Mouse (Mus musculus) kidney, adult 8-10 months (tissue): ENCODE data around the gene Ppp4c.
A peak's percentile ranks its signal among the peaks of the same experiment; 100 is the strongest.
"Not testable (repeated sequence)": the region's sequence is repeated elsewhere in the genome, so short reads cannot be mapped to it uniquely, and the experiment has no call there.

Source experiments
- DNase-seq, 2 experiments: peaks; one replicate each; pipeline ENCODE4 v3.0.0; 2022

The Ppp4c gene

DNA sequence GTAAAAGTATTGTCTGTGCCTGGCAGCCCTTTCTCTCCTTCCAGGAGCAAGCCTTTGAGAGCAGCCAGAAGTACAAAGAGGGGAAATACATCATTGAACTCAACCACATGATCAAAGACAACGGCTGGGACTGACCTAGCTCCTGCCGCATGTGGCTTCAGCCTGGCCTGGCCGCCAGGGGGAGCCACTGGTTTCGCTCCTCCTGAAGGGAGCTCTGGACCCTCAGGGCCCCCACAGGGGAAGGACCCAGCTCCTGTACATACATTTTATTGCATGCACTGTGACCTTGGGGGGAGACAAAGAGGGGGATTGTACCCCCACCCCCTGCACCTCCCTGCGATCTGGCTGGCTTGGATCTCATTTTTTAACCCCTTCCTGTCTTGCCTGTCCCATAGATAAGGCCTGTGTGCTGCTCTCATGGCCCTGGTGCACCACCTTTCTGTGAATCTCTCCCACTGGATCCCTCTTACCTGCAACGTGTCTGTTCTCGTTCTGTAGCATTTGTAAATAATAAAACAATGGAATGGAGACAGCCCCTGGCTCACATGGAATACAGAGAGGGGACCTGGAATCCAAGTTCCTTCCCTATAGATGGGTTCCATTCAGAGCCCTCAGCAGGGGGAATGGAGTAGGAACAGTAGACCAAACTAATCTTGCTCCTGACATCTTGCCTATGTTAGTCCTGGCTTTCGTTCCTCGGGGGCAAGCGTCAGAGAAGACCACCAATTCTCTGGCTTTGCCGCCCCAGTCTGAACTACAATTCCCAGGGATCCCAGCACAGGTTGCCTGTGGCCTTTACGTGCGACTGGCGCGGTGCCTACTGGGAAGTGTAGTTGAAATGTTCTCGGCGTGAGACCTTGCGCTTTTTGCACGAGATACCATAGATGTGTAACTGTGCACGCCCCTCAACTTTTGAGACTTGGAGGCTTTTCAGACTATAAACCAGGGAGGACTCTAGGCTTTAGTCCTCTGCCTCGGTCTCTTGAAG lies 12.0 kb downstream of the Ppp4c start:
- DNase-seq: peak; percentile 80 to 87

DNA sequence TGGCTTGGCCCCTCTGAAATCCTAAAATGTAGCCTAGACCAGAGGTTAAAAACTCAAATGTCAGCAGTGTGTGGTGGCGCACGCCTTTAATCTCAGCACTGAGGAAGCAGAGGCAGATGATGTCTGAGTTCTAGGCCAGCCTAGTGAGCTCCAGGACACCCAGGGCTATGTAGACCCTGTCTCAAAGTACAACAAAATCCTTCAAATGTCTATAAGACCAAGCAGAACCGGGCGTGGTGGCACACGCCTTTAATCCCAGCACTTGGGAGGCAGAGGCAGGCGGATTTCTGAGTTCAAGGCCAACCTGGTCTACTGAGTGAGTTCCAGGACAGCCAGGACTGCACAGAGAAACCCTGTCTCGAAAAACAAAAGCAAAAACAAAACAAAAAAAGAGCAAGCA lies 13.2 kb downstream of the Ppp4c start:
- DNase-seq: not testable (repeated sequence)

DNA sequence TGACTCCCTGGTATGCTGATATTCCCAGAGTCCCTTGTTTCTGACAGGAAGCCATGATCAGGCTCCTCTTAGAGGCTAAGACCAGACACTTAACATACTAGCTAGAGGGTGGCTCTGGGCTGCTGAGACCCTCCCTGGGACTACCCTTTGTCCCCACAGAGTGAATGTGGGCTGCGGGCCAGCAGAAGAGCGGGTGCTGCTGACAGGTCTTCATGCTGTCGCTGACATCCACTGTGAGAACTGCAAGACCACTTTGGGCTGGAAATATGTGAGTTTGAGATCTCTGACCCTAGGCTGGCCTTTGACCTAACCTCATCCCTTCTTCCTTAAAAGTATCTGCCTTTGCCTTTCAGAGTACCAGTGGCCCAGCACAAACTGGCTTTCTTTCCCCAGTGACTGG lies 14.1 kb downstream of the Ppp4c start:
- no peak for DNase-seq

DNA sequence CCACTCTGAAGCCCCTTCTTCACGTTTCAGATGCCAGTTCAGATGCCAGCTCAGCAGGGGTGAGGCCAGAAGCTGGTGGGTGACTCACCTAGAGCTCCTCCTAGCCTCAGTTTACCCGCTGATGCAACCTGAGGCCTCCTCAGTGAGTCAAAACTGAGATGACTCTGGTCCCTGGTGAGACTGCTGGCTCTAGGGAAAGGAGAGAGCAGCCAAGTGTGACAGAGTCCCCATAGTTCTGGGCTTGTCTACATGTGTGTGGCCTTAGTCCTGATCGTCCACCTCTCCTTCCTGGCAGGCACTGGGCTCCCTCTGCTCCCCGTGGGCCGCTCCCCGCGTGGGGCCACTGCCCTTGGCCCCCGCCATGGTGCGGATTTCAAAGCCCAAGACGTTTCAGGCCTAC lies 14.8 kb downstream of the Ppp4c start:
- peak in 1 of 2 experiments; percentile 44 for DNase-seq

DNA sequence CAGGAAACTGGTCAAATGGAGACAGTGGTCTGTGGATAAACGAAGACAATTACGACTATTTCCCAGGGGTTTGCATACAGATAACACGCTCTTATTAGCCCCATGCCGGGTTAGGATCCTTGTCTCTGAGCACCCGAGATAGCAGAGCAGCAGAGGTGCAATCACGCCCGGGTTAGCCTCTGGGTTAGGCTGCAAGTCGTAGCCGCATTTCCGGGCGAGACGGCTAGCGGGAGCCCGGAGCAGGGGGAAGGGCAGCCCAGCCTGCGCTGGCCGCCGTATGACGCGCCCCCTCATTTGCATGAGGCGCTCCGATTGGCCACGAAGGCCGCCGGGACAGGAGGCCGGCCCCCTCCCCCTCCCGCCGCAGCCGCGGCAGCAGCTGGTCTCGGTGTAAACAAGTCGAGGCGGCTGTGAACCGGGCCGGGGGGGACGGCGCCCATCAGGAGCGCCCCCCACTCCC lies 15.7 kb downstream of the Ppp4c start, which contains the start of gene Ypel3:
Gene Ypel3 (plus strand): TSS at position 358 of the 460 bp plus-strand sequence.
- DNase-seq: peak; percentile 95 to 97

DNA sequence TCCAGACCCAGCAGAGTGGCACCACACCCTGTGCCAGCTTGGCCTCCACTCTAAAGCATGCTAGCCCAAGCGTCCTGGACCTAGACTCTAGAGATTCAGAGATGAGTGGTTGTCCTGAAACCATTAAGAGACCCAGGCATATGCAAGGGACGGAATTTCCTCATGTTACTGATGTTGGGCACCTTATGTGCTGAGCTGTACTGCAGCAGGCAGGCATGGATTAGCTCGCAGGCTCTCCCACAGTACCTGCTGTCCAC lies 16.4 kb downstream of the Ppp4c start:
- DNase-seq: no peak

DNA sequence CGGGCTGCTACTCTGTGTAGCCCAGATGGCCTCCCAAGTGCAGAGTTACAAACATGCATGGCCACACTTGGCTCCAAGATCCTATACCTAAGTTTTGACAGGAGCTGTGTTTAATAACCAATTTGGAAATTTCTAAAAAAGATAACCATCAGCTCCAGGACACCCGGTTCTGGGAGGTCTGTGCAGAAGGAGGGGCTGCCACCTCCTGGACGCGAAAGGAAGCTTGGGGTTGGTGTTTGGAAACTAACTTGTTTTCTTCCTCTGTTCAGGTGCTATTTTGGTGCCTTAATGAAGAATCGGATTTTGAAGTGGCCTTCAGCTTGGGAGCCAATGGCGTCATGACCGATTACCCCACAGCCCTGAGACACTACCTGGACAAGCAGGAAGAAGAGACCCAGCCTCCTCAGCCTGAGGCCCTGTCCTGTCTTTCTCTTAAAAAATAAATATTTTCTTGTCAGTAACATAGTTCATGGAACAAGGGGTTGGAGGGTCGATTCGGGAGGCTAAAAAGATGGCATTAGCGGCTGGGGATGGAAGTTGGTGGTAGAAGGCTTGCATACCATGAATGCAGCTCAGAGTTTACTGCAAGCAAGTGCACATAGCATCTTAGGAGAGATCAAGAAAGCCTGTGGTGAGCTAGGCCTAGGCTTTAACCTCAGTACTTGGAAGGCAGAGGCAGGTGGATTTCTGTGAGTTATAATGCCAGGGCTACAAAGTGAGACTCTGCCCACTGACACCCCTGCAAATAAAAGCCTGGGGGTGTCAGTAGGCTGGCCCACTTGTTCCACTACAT lies 16.9 kb downstream of the Ppp4c start:
- no peak for DNase-seq

DNA sequence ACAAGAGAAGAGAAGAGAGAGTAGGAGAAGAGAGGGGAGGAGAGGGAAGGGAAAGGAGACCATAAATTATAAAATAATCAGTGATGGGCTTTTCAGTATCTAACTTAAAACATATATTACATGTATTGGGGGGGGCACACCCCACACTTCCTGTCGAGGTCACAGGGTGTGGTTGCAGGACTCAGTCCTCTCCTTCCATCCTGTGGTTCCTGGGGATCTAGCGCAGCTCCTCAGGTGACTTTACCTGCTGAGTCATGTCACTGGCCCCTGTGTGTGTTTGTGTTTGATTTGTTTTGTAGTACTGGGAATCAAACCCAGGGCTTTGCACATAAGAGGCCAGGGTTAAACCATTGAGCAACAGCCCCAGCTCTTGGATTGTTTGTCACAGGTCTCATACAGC lies 17.8 kb downstream of the Ppp4c start:
- DNase-seq: no peak

DNA sequence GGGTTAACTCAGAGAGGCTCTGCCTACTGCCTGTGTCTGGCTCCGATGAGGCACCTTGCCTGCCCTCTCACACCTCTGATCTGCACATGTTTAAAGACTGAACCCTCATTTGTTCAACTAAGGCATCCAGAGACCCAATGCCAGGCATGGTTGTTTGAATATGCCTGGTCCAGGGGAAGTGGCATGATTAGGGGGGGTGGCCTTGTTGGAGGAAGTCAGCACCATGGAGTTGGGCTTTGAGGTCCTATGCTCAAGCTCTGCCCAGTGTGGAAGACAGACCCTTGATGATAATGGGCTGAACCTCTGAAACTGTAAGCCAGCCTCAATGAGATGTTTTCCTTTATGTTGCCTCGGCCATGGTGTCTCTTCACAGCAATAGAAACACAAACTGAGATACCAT lies 18.9 kb downstream of the Ppp4c start:
- DNase-seq: no peak

DNA sequence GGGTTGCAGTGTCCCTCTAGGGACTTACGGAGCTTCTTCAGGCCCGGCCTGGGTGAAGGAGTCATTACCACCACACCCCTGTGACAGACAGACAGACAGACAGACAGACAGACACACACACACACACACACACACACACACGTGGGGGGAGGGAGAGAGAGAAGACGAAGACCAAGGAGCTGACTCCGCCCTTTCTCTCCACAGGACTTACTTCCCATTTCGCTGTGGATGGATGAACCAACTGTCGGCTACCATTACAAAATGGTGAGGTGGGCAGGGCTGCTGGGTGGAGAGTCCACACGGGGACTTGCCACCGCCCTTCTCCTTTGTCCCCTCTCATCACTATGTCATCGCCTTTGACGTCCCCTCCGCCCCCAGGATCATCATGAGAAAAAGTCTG lies 21.5 kb downstream of the Ppp4c start:
- DNase-seq: no peak

DNA sequence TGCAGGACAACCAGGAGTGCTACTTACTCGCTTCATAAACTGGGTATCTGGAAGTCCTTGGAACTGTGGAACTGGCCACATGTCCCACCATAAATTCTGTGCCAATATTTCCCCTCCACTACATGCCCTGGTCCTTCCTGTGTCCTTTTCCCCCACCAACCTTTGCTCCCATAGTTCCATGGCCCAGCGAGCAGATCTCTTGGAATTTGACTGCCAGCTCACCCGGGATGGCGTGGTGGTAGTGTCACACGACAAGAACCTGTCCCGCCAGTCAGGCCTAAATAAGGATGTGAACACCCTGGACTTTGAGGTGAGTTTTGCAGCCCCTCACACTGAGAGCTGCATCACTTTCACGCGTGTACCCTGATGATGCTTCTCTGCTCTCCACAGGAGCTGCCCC lies 25.3 kb downstream of the Ppp4c start:
- DNase-seq: no peak

DNA sequence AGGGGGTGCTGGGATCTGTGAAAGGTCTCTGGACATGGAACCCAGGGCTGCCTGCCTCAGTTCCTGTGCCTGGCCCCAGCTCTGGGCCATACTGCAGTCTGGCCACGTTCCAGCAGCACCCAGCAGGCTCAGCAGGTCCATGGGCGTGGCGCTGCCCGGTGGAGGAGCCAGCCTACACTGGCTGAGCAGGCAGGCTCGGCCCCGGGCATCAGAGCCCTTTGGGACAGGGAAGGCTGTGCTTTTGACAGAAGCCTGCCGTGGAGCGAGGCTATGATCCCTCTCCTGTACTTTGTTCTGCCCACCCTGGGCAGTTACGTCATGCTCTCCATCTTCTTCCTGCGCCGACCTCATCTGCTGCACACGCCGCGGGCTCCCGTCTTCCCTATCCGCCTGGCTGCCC lies 26.1 kb downstream of the Ppp4c start, which contains the start of gene Gdpd3:
Gene Gdpd3 (plus strand): TSS at position 134 of the 400 bp plus-strand sequence.
- peak; percentile 52 to 59 for DNase-seq

DNA sequence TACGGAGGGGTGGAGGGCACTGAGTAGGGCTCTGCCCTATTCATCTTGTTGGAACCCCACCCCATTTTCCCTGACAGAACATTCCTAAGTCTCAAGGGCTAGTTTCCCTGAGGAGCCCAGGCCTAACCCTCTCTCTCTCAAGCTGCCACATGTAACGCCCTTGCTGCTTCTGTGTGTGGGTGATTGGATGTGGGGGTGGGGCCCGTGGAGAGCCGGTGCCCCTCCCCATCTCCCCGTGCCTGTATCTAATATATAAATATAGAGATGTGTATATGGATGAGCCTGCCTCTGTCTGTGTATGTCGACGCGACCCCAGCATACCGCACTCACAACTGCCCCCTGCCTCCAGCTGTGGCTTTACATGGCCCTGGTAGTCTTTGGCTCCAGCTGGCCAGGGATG lies 26.8 kb downstream of the Ppp4c start:
- no peak for DNase-seq

DNA sequence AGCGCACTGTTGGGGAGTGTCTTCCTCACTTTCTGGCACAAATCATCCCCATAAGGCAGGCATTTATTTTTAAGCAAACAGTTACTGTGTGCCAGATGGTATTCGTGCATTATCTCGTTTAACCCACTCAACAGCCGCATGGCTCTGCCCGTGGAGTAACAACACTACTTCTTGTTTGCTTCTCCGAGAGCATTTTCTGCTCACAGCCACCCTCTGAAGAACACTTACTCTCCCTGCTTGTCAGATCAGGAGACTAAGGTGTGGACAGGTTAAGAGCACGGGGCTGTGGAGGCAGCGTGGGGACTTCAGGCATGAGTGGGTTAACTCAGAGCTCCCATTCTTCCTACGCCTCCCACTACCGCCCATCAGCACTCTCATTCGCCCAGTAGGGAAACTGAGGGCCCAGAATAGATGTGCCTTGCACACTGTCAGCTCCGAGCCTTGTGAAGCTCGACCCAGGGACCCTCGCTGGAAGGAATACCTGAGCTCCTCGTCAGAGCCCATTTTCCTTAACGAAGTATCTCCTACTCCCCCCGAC lies 29.8 kb downstream of the Ppp4c start:
- no peak for DNase-seq

DNA sequence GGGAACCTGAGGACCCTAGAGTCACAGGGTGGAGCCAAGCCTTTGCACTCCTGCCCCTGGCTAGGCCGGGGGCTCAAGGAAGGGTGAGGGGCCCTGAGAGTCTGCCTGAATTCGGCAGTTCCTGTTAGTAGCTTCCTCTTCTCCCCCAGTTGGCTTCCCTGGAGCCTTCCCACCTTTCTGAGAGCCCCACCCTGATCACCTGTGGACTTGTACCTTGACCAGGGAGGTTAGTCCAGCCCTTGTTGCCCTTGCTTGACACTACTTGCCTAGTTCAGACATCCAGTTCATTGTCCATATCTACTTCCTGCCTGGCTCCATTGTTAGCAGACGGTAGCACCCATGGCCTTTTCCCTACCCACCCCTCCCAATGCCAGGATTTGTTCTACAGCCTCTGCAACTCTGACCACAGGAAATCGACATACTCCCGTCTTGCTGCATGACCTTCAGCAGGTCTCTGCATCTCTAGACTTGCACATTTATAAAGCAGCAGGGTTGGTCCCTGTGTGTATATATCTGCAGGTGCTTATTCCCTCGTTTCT lies 30.7 kb downstream of the Ppp4c start:
- no peak for DNase-seq

DNA sequence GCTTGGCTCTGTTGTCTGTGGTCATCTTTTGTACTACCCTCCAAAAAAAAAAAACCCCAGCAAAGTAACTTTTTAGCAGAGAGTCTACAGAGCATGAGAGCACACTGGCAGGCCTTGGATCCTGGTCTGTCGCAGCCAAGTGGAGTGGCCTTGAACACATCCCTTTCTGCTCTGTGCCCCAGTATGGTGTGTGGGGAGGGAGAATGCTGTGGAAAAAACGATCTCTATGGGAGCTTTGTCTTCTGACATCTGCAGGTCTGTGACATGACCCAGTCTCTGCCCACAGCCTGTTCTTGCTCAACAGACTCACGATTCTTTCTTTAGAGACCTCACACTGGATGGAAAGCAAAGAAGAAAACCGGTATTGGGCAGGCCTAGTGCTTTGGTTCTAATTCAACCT lies 31.3 kb downstream of the Ppp4c start:
- DNase-seq: no peak

DNA sequence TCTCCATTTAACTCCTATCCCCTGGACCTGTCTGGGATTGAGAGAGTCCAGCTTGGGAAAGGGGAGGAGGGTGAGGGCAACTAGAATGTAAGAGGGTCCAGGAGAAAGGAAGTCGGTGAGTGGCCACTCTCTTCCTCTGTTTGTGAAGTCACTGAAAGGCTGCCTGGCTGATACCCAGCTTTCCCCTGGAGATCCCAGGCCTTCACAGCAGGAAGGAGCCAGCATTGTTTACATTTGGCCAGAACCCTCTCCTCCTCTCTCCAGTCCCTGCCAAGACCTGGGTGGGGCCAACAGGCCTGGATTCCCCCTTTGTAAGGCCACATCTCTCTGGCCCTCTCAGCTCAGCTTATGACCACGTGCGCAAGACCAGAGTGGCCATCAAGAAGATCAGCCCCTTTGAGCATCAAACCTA lies 31.9 kb downstream of the Ppp4c start:
- peak; percentile 57 to 70 for DNase-seq

DNA sequence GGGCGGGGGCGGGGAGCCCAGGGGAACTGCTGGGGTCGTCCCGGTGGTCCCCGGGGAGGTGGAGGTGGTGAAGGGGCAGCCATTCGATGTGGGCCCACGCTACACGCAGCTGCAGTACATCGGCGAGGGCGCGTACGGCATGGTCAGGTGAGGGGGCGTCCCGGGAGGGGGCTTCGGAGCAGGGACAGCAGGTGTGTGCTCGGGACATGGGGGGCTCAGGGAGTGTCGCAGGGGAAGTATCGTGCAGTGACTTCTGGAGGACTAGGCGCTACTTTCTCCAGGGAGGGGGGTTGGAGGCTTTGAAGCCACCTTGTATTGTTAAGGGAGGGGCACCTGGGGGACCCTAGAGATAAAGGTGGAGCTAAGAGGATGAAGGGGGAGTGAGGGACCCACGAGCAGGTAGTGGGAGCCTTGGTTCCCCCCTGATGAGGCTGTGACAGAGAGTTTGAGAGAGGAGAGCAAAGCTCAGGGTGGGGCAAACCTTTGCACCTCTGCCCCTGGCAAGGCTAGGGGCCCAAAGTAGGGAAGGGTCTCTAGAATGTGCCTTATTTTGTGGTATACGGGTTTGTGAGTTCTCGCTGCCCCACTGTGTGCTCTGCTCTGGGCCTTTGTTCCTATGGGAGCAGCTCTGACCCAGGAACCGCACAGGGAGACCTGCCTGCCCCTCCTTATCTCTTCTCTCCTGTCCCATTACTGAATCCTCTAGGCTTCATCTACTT lies 32.5 kb downstream of the Ppp4c start:
- no peak for DNase-seq

DNA sequence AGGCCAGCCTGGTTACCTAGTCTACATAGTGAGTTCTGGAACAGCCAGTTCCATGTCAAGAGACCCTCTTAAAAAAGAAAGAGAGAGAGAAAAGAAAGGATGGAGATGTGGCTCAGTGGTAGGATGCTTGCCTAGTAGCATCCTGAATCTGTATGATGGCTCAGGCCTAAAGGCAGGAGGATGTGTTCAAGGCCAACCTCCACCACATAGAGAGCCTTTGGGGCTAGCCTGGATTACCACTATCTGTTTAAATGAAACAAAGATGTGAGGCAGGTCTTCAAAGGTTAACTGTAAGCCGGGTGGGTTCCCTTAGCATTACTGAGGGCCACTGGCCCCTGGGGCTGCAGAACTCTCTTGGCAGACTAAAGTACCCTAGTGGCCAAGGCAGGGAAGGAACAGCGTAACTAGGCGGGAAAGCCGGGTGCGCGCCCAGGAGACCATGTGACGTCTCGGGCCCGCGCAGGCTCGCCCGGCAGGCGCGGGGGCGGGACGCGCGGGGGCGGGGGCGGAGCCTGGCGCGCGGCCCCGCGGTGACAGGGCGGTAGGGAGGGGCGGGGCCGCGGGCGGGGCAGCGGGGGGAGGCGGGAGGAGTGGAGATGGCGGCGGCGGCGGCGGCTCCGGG lies 33.1 kb downstream of the Ppp4c start, which contains the start of gene Mapk3:
Gene Mapk3 (plus strand): TSS at position 552 of the 622 bp plus-strand sequence.
- peak; percentile 90 to 91 for DNase-seq

DNA sequence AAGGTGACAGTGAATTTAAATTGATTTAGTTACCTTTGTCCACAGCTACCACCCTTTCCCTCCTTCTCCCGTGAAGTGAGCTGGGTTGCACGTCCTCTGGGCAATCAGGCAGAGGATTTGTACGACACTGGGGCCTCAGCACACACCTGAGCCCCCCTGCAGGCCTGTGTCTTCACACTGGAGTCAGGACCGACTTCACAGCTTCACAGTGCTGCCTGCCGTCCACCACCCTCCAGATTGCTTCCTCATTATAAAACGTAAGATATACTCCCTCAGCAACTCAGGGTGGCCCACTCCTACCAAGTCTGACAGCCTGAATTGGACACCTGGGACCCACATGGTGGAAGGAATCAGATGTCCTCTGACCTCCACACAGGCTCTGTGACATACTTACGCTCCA lies 33.8 kb downstream of the Ppp4c start:
- no peak for DNase-seq

DNA sequence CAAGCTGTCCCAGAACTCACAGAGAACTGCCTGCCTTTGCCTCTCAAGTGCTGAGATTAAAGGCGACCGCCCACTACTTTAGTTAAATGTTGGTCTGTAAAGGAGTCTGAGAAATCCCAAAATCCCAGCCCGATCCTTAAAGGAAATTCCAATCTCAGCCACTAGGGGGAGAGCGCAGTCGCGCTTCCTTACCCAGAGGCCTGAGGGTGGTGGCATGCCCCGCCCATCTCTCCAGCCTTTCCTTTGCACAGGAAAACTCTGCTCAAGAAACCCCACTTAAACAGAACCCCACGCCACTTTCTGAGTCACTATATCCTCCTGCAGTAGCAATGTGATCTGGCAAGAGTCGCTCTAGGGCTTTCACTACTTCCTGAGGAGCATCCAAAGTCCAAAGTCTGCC lies 37.4 kb downstream of the Ppp4c start:
- DNase-seq: peak; percentile 73 to 85
